Mouse (Mus musculus) ES-E14 (cell line): ENCODE data around the gene Fbxw4.

Experiments
- CHD2 ChIP-seq: IDR thresholded peaks from 2 replicates; pipeline ENCODE4 v1.6.1; 2014; ENCODE audit warnings: mild to moderate bottlenecking, low read depth, low read length, inconsistent platforms
- MAFK ChIP-seq: IDR thresholded peaks from 2 replicates; pipeline ENCODE4 v1.6.1; 2014; ENCODE audit warnings: mild to moderate bottlenecking, low read depth, low read length, inconsistent platforms; ENCODE audit not compliant: insufficient read depth
- ZC3H11A ChIP-seq: IDR thresholded peaks from 2 replicates; pipeline ENCODE4 v1.6.1; 2012; ENCODE audit warnings: low read depth, mild to moderate bottlenecking, inconsistent platforms, low read length, borderline replicate concordance
- ZNF384 ChIP-seq: IDR thresholded peaks from 2 replicates; pipeline ENCODE4 v1.6.1; 2012; ENCODE audit warnings: low read depth, low read length, inconsistent platforms

- no peak for TF ChIP-seq MAFK
- no peak for TF ChIP-seq ZNF384
- TF ChIP-seq CHD2: no peak
- TF ChIP-seq ZC3H11A: no peak
Observed at GRCm38 (mm10) chr19:45540657-45541408, 119.3 kb downstream of the Fbxw4 start.
